Mouse (Mus musculus) T-helper 17 cell (primary cell): ENCODE results near the gene Trappc5.

Source experiments
- in situ Hi-C, 2 experiments: fragments of 300-600 bp; cut with MboI, MseI; formaldehyde crosslinking; loops; 1 replicate in 1 of 2; 2 replicates in 1 of 2; pipeline ENCODE4 v1.15.1; 2025; ENCODE audit warnings: high pct_unique_total_duplicates in 2 of 2

Trappc5 gene

GRCm38 (mm10) chr8:3676131-3676992 is at the start of gene Trappc5:
Gene Trappc5 (plus strand): TSS chr8:3676299.
- in situ Hi-C loops: loop anchor here (5.0 kb wide), 2 partner anchors 209 to 319 kb away; partner anchors contain the start of gene Pex11g (in 1 of the 2)

- in situ Hi-C loops: loop anchor here in 1 of 2 experiments (10.0 kb wide), 1 partner anchor 122 kb away; the partner anchor contains the start of gene Mcoln1
Observed at GRCm38 (mm10) chr8:3626971-3627370, 49.1 kb upstream of the Trappc5 start.

- in situ Hi-C loops: loop anchor here in 1 of 2 experiments (10.0 kb wide), 1 partner anchor 123 kb away; the partner anchor contains the start of gene Mcoln1
Observed at GRCm38 (mm10) chr8:3628014-3628413, 48.1 kb upstream of the Trappc5 start.

GRCm38 (mm10) chr8:3630647-3631477 is 45.2 kb upstream of the Trappc5 start, which contains the start of gene Stxbp2:
Gene Stxbp2 (plus strand): TSS chr8:3630955.
- in situ Hi-C loops: loop anchor here (5.0 to 10.0 kb wide), 4 partner anchors 41 to 1044 kb away; partner anchors contain the start of genes Evi5l (in 1 of the 2), Fcor (in 1 of the 2), Gm49320 (in 1 of the 2) and Map2k7 (in 1 of the 2)

GRCm38 (mm10) chr8:3631478-3631875 is 44.6 kb upstream of the Trappc5 start:
- in situ Hi-C loops: loop anchor here (5.0 to 10.0 kb wide), 4 partner anchors 41 to 1043 kb away; partner anchors contain the start of genes Evi5l (in 1 of the 2), Fcor (in 1 of the 2), Gm49320 (in 1 of the 2) and Map2k7 (in 1 of the 2)

- in situ Hi-C loops: no loop called here
Observed at GRCm38 (mm10) chr8:3645804-3646203, 30.3 kb upstream of the Trappc5 start.

- in situ Hi-C loops: no loop called here
Observed at GRCm38 (mm10) chr8:3646824-3647531, 29.1 kb upstream of the Trappc5 start.

GRCm38 (mm10) chr8:3647561-3647960 is 28.5 kb upstream of the Trappc5 start:
- in situ Hi-C loops: no loop called here

GRCm38 (mm10) chr8:3648268-3648667 is 27.8 kb upstream of the Trappc5 start:
- in situ Hi-C loops: no loop called here

GRCm38 (mm10) chr8:3648990-3649389 is 27.1 kb upstream of the Trappc5 start:
- in situ Hi-C loops: no loop called here

- in situ Hi-C loops: no loop called here
Observed at GRCm38 (mm10) chr8:3652845-3653244, 23.3 kb upstream of the Trappc5 start.

GRCm38 (mm10) chr8:3654726-3655508 is 21.2 kb upstream of the Trappc5 start:
- in situ Hi-C loops: no loop called here

- in situ Hi-C loops: no loop called here
Observed at GRCm38 (mm10) chr8:3655526-3655925, 20.6 kb upstream of the Trappc5 start, which contains the start of gene Retn. Gene Retn (plus strand): TSS chr8:3655770.

- in situ Hi-C loops: no loop called here
Observed at GRCm38 (mm10) chr8:3656725-3657381, 19.2 kb upstream of the Trappc5 start.

GRCm38 (mm10) chr8:3660889-3661288 is 15.2 kb upstream of the Trappc5 start:
- in situ Hi-C loops: loop anchor here in 1 of 2 experiments (5.0 kb wide), 1 partner anchor 389 kb away; no protein-coding TSS in a partner anchor

GRCm38 (mm10) chr8:3664405-3664804 is 11.7 kb upstream of the Trappc5 start:
- in situ Hi-C loops: loop anchor here in 1 of 2 experiments (5.0 kb wide), 1 partner anchor 392 kb away; no protein-coding TSS in a partner anchor

GRCm38 (mm10) chr8:3665507-3665906 is 10.6 kb upstream of the Trappc5 start, which contains the start of gene Mcemp1:
Gene Mcemp1 (plus strand): TSS chr8:3665754.
- in situ Hi-C loops: no loop called here

GRCm38 (mm10) chr8:3670388-3670787 is 5.7 kb upstream of the Trappc5 start:
- in situ Hi-C loops: loop anchor here (5.0 kb wide), 3 partner anchors 33 to 203 kb away; partner anchors contain the start of genes Pex11g (in 1 of the 2) and Stxbp2 (in 1 of the 2)

GRCm38 (mm10) chr8:3671980-3672491 is 4.1 kb upstream of the Trappc5 start, which contains the start of gene Fcor:
Gene Fcor (minus strand): TSS chr8:3672362.
- in situ Hi-C loops: loop anchor here (5.0 kb wide), 3 partner anchors 35 to 205 kb away; partner anchors contain the start of genes Pex11g (in 1 of the 2) and Stxbp2 (in 1 of the 2)
